In genomic region chr3:94443597-94443964, GRCm38 (mm10) we compare ENCODE assay signal across 8 mouse cellular contexts. TPM values are rescaled to one million over a fixed set of nuclear protein-coding genes. Genes with fewer than 3 reads are reported as not detected.
DNase-seq lines count a peak whose midpoint lies in the region; ATAC-seq and TF ChIP-seq lines count a peak whose summit lies in the region.

Gene Oaz3, minus strand, starts transcription at chr3:94443915.

- WGBS in hindbrain, embryonic 15.5 days: 1% methylated on average over 24 of the region's 24 CpGs
- WGBS in midbrain, embryonic 15.5 days: 0% methylated on average over 24 of the region's 24 CpGs

- peak within 1 kb of the TSS; percentile 92 for H3K27ac ChIP-seq in layer of hippocampus, adult 2 months
- peak within 1 kb of the TSS; percentile 58 for H3K27ac ChIP-seq in brown adipose tissue, adult 24 weeks (replicated peaks; ENCODE audit: low read depth, low read length)
- H3K27ac ChIP-seq in hindbrain, embryonic 15.5 days (replicated peaks): peak within 1 kb of the TSS; percentile 68
- peak within 1 kb of the TSS; percentile 84 for H3K27ac ChIP-seq in midbrain, embryonic 15.5 days

- H3K9me3 ChIP-seq in hindbrain, embryonic 15.5 days: no peaks in the 10 kb centered on the region
- no peaks in the 10 kb centered on the region for H3K9me3 ChIP-seq in midbrain, embryonic 15.5 days

- peak within 1 kb of the TSS; percentile 82 for H3K9ac ChIP-seq in hindbrain, embryonic 15.5 days
- H3K9ac ChIP-seq in midbrain, embryonic 15.5 days: peak within 1 kb of the TSS; percentile 92

- no peak; the same call in 1 of the 2 replicates for ATAC-seq in hindbrain, embryonic 15.5 days (ENCODE audit: low FRiP score, low read depth)
- ATAC-seq in midbrain, embryonic 15.5 days (replicated peaks): peak; percentile 70

- H3K4me3 ChIP-seq in layer of hippocampus, adult 2 months: peak within 1 kb of the TSS; percentile 87
- H3K4me3 ChIP-seq in brown adipose tissue, adult 24 weeks (ENCODE audit: insufficient read depth, low read depth, low read length): peak within 1 kb of the TSS; percentile 91
- H3K4me3 ChIP-seq in hindbrain, embryonic 15.5 days: peak within 1 kb of the TSS; percentile 78
- peak within 1 kb of the TSS; percentile 87 for H3K4me3 ChIP-seq in midbrain, embryonic 15.5 days

- peaks cover 39% of the 10 kb centered on the region for H3K36me3 ChIP-seq in hindbrain, embryonic 15.5 days
- H3K36me3 ChIP-seq in midbrain, embryonic 15.5 days (replicated peaks): peaks cover 26% of the 10 kb centered on the region

- H3K27me3 ChIP-seq in hindbrain, embryonic 15.5 days: no peaks in the 10 kb centered on the region
- H3K27me3 ChIP-seq in midbrain, embryonic 15.5 days (replicated peaks): no peaks in the 10 kb centered on the region

- intact Hi-C loops in left cerebral cortex, postnatal 36 days (cut with DNase I): loop anchor here (2.0 to 10.0 kb wide), 2 partner anchors 77 to 141 kb away; partner anchors contain the start of gene Snx27

- H3K4me2 ChIP-seq in hindbrain, embryonic 15.5 days: peak within 1 kb of the TSS; percentile 83
- peak within 1 kb of the TSS; percentile 85 for H3K4me2 ChIP-seq in midbrain, embryonic 15.5 days

- H3K4me1 ChIP-seq in brown adipose tissue, adult 24 weeks (ENCODE audit: control insufficient read depth, insufficient read depth, insufficient read length, low read length): no peaks in the 10 kb centered on the region
- H3K4me1 ChIP-seq in hindbrain, embryonic 15.5 days (replicated peaks): peaks cover 15% of the 10 kb centered on the region
- H3K4me1 ChIP-seq in midbrain, embryonic 15.5 days: peaks cover 18% of the 10 kb centered on the region

- TF ChIP-seq CTCF in layer of hippocampus, adult 2 months (conservative IDR thresholded peaks at IDR 0.05): no peak

- DNase-seq in layer of hippocampus, adult 2 months (ENCODE audit: low spot score in 2 of 2): no peak
- no peak for DNase-seq in layer of hippocampus, adult 9-10 months (ENCODE audit: low spot score)
- no peak for DNase-seq in left cerebral cortex, postnatal 36 days (ENCODE audit: low spot score in 2 of 2)
- DNase-seq in urinary bladder, postnatal 25 days (ENCODE audit: low spot score): no peak
- DNase-seq in gastrocnemius, postnatal 4 days (ENCODE audit: low spot score in 2 of 2): no peak

RNA-seq across cellular contexts. Expression of gene Oaz3, which starts in this region (rescaled TPM):
- total RNA-seq in layer of hippocampus, adult 2 months (2021): not detected
- polyA plus RNA-seq in brown adipose tissue, adult 24 weeks (2012; ENCODE audit: insufficient read depth, insufficient read length, missing spikeins): not detected in 2 replicates
- polyA plus RNA-seq in hindbrain, embryonic 15.5 days (2015; fragmentation: Nextera tagmentation; extraction: Ambion mirVana): 1.4 and 1.6 TPM in 2 replicates
- 1.6 and 1.8 TPM in 2 replicates for polyA plus RNA-seq in midbrain, embryonic 15.5 days (2015; fragmentation: Nextera tagmentation; extraction: Ambion mirVana)
- not detected for total RNA-seq in left cerebral cortex, postnatal 36 days (2021)
- total RNA-seq in gastrocnemius, postnatal 4 days (2021): not detected
